Mouse (Mus musculus) left cerebral cortex, adult 2 months (tissue): ENCODE results near the gene Mss51. TPM values are rescaled to one million over a fixed set of nuclear protein-coding genes. Genes with fewer than 3 reads are reported as not detected.
A peak's percentile ranks its signal among the peaks of the same experiment; 100 is the strongest.

Experiments
- DNase-seq, 2 experiments: peaks; one replicate each; pipeline ENCODE4 v3.0.0; 2021 to 2022; ENCODE audit warnings: low spot score in 2 of 2, mixed read lengths in 1 of 2; ENCODE audit errors: extremely low spot score in 1 of 2
- H3K27ac ChIP-seq: fragments of 200-600 bp; 2 replicates; pipeline ENCODE4 v1.8.1; 2022
- H3K4me3 ChIP-seq: fragments of 200-600 bp; 2 replicates; pipeline ENCODE4 v1.8.1; 2022
- CTCF ChIP-seq: fragments of 200-600 bp; IDR thresholded peaks from 2 replicates; pipeline ENCODE4 v1.8.1; 2022; ENCODE audit warnings: antibody characterized with exemption, mild to moderate bottlenecking, moderate library complexity
- intact Hi-C: fragments of 180-260 bp; cut with DNase I; formaldehyde crosslinking; loops from one replicate; pipeline ENCODE4 v1.15.1; 2025
- long read RNA-seq, 2 experiments: library from polyadenylated mRNA; stranded (forward); transcript quantifications; one replicate each; pipeline ENCODE4 v2.0.0; 2021; ENCODE audit warnings: borderline mapping rate in 2 of 2
- total RNA-seq, 2 experiments: library from RNA; stranded (reverse); gene quantifications; 2 replicates each; pipeline ENCODE4 v1.2.3; 2021

Mss51 gene
- total RNA-seq = 1 to 10 TPM in 1 of 2 experiments, under 1 TPM in 1; 0.97 to 1.2 TPM
- long read RNA-seq, experiment 1, partial matches to known transcripts = 0 of 4 reads
- long read RNA-seq, experiment 1, other reads (novel, unspliced or antisense) = 4 of 4 reads
- long read RNA-seq, experiment 2 = 0 reads

- no peak within 1 kb of the TSS for H3K27ac ChIP-seq
- DNase-seq = no peak
- intact Hi-C loops = no loop called here
- no peak for TF ChIP-seq CTCF
- no peak within 1 kb of the TSS for H3K4me3 ChIP-seq
Measured at GRCm38 (mm10) chr14:20496603-20497002, at the start of gene Mss51. Gene Mss51, minus strand, starts transcription at chr14:20496901.

- no peak for TF ChIP-seq CTCF
- peak within 1 kb of the TSS; percentile 70 for H3K4me3 ChIP-seq
- intact Hi-C loops = loop anchor here (5.0 kb wide), 1 partner anchor 144 kb away; no protein-coding TSS in a partner anchor
- peak within 1 kb of the TSS; percentile 95 for H3K27ac ChIP-seq
- DNase-seq = peak; percentile 73 to 80
Measured at GRCm38 (mm10) chr14:20546415-20546814, 49.7 kb upstream of the Mss51 start, which contains the start of gene Ppp3cb. Gene Ppp3cb, minus strand, starts transcription at chr14:20546573.

GRCm38 (mm10) chr14:20545529-20546331 is 49.0 kb upstream of the Mss51 start:
- Histone ChIP-seq H3K4me3 (peak overlapping the region; percentile 70), H3K27ac (peak overlapping the region; percentile 95)
- intact Hi-C loops = loop anchor here (5.0 kb wide), 1 partner anchor 143 kb away; no protein-coding TSS in a partner anchor
- peak; percentile 84 to 85 for DNase-seq
- TF ChIP-seq CTCF = no peak

GRCm38 (mm10) chr14:20544467-20545411 is 48.0 kb upstream of the Mss51 start:
- no peak for DNase-seq
- intact Hi-C loops = loop anchor here (5.0 kb wide), 1 partner anchor 142 kb away; no protein-coding TSS in a partner anchor
- H3K27ac ChIP-seq = no peak overlapping the region

GRCm38 (mm10) chr14:20529643-20530042 is 32.9 kb upstream of the Mss51 start:
- no peak for DNase-seq
- intact Hi-C loops = no loop called here
- Histone ChIP-seq H3K4me3 (no peak overlapping the region), H3K27ac (no peak overlapping the region)
- no peak for TF ChIP-seq CTCF

More at GRCm38 (mm10) chr14:20544467-20545411, 48.0 kb upstream of the Mss51 start:
- H3K4me3 ChIP-seq = peak overlapping the region; percentile 70
- TF ChIP-seq CTCF = no peak

GRCm38 (mm10) chr14:20520179-20520578 is 23.5 kb upstream of the Mss51 start:
- H3K27ac ChIP-seq = no peak overlapping the region
- no peak overlapping the region for H3K4me3 ChIP-seq
- no peak for TF ChIP-seq CTCF
- intact Hi-C loops = no loop called here
- no peak for DNase-seq

GRCm38 (mm10) chr14:20508424-20508823 is 11.7 kb upstream of the Mss51 start:
- no peak for TF ChIP-seq CTCF
- no peak overlapping the region for H3K27ac ChIP-seq
- intact Hi-C loops = no loop called here

GRCm38 (mm10) chr14:20502966-20503365 is 6.3 kb upstream of the Mss51 start:
- TF ChIP-seq CTCF = no peak
- H3K27ac ChIP-seq = no peak overlapping the region
- DNase-seq = no peak
- intact Hi-C loops = no loop called here
- no peak overlapping the region for H3K4me3 ChIP-seq

More at GRCm38 (mm10) chr14:20508424-20508823, 11.7 kb upstream of the Mss51 start:
- DNase-seq = no peak
- H3K4me3 ChIP-seq = no peak overlapping the region

- TF ChIP-seq CTCF = no peak
- DNase-seq = no peak
- Histone ChIP-seq H3K27ac (no peak overlapping the region), H3K4me3 (no peak overlapping the region)
- intact Hi-C loops = no loop called here
Measured at GRCm38 (mm10) chr14:20499982-20500381, 3.3 kb upstream of the Mss51 start.

- Histone ChIP-seq H3K27ac (no peak overlapping the region), H3K4me3 (no peak overlapping the region)
- intact Hi-C loops = no loop called here
- TF ChIP-seq CTCF = no peak
- DNase-seq = no peak
Measured at GRCm38 (mm10) chr14:20486031-20486430, 10.7 kb downstream of the Mss51 start.

- DNase-seq = no peak
- no peak for TF ChIP-seq CTCF
- intact Hi-C loops = no loop called here
- no peak overlapping the region for H3K27ac ChIP-seq
- no peak overlapping the region for H3K4me3 ChIP-seq
Measured at GRCm38 (mm10) chr14:20482051-20482751, 14.5 kb downstream of the Mss51 start.
